7 mouse cellular contexts compared by ENCODE assay signal in the genomic region with DNA sequence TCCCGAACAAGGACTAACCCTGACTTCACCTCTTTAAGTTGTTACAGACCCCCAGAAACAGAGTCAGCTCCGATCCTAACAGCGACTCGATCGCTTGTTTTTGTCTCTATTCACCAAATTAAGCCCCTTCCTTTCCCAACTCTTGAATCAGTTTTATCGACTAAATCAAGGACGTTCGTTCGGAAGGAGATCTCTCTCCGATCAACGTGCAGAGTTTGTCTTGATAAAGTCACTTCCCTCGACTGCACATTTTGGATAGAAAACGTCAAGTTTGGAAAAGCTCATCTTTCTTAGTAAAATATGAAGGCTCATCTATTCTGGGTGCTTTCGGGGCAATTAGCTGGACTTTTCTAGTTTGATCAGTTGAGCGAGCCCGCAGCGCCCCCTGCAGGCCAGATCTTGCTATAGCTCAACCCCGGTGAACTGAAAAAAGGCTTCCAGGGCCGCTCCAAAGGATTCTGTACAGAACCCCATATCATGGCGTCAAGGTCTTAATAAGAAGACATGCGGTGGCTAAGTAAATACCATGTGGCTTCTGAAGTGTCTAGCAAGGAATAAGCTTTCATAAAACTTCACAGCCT. TPM values are rescaled to one million over a fixed set of nuclear protein-coding genes. Genes with fewer than 3 reads are reported as not detected.
DNase-seq lines count a peak whose midpoint lies in the region; ATAC-seq and TF ChIP-seq lines count a peak whose summit lies in the region.

No protein-coding gene starts in this region.

- no peaks in the 10 kb centered on the region for H3K9me3 ChIP-seq in embryonic facial prominence, embryonic 10.5 days
- no peaks in the 10 kb centered on the region for H3K9me3 ChIP-seq in limb, embryonic 14.5 days (ENCODE audit: control insufficient read depth, low read length)
- H3K9me3 ChIP-seq in midbrain, embryonic 16.5 days (replicated peaks; ENCODE audit: control insufficient read depth, low read length, poor library complexity, severe bottlenecking): no peaks in the 10 kb centered on the region

- DNase-seq in adrenal gland, postnatal 25 days: peak; percentile 88
- peak; percentile 91 for DNase-seq in embryonic facial prominence, embryonic 10.5 days (ENCODE audit: low spot score)
- peak; percentile 97 for DNase-seq in heart, adult 11 months
- DNase-seq in kidney, adult 11 months: peak; percentile 72
- DNase-seq in limb, embryonic 14.5 days (ENCODE audit: low spot score): peak; percentile 94
- peak; percentile 87 to 92 for DNase-seq in spleen, postnatal 10 days (ENCODE audit: low spot score in 2 of 2)

- H3K4me2 ChIP-seq in limb, embryonic 14.5 days (replicated peaks; ENCODE audit: low read depth, low read length, severe bottlenecking): peak overlapping the region; percentile 97
- H3K4me2 ChIP-seq in midbrain, embryonic 16.5 days (ENCODE audit: low read length): peak overlapping the region; percentile 89

- H3K36me3 ChIP-seq in embryonic facial prominence, embryonic 10.5 days (replicated peaks): no peaks in the 10 kb centered on the region
- H3K36me3 ChIP-seq in limb, embryonic 14.5 days (ENCODE audit: control insufficient read depth, insufficient read depth, low read length): no peaks in the 10 kb centered on the region
- no peaks in the 10 kb centered on the region for H3K36me3 ChIP-seq in midbrain, embryonic 16.5 days (ENCODE audit: control insufficient read depth, insufficient read depth, low read length)

- H3K4me1 ChIP-seq in embryonic facial prominence, embryonic 10.5 days: peaks cover 21% of the 10 kb centered on the region
- no peaks in the 10 kb centered on the region; the same call in 1 of the 2 replicates for H3K4me1 ChIP-seq in limb, embryonic 14.5 days (ENCODE audit: control insufficient read depth, insufficient read depth, low read length)
- H3K4me1 ChIP-seq in midbrain, embryonic 16.5 days (ENCODE audit: control insufficient read depth, insufficient read depth, low read length): peaks cover 8% of the 10 kb centered on the region; the same call in 1 of the 2 replicates

- H3K9ac ChIP-seq in limb, embryonic 14.5 days (ENCODE audit: low read depth, low read length, severe bottlenecking): peak overlapping the region; percentile 48
- peak overlapping the region; percentile 30; the same call in 1 of the 2 replicates for H3K9ac ChIP-seq in midbrain, embryonic 16.5 days (ENCODE audit: low read depth, low read length)

- TF ChIP-seq POLR2A in limb, embryonic 14.5 days (IDR thresholded peaks at IDR 0.05; ENCODE audit: borderline replicate concordance, extremely low read depth, insufficient read depth, insufficient read length): no peak

- peak overlapping the region; percentile 60 for H3K4me3 ChIP-seq in embryonic facial prominence, embryonic 10.5 days
- H3K4me3 ChIP-seq in limb, embryonic 14.5 days (replicated peaks; ENCODE audit: low read length): peak overlapping the region; percentile 49
- peak overlapping the region; percentile 37 for H3K4me3 ChIP-seq in midbrain, embryonic 16.5 days (ENCODE audit: low read depth, low read length)

- no peak for ATAC-seq in limb, embryonic 14.5 days (ENCODE audit: low FRiP score, low read depth)
- ATAC-seq in midbrain, embryonic 16.5 days: no peak

- peak overlapping the region; percentile 63 for H3K27ac ChIP-seq in embryonic facial prominence, embryonic 10.5 days (replicated peaks)
- peak overlapping the region; percentile 82 for H3K27ac ChIP-seq in limb, embryonic 14.5 days (replicated peaks; ENCODE audit: low read depth, low read length)
- peak overlapping the region; percentile 48; the same call in 1 of the 2 replicates for H3K27ac ChIP-seq in midbrain, embryonic 16.5 days (ENCODE audit: low read length)

- 1% methylated on average over 21 of the region's 21 CpGs for WGBS in embryonic facial prominence, embryonic 10.5 days
- WGBS in limb, embryonic 14.5 days: 3% methylated on average over 21 of the region's 21 CpGs
- WGBS in midbrain, embryonic 16.5 days: 1% methylated on average over 21 of the region's 21 CpGs

- H3K27me3 ChIP-seq in embryonic facial prominence, embryonic 10.5 days (replicated peaks; ENCODE audit: low read depth, poor library complexity, severe bottlenecking): 0 out of 2 replicates have a peak, but pooled peaks cover 7% of the 10 kb centered on the region
- no peaks in the 10 kb centered on the region for H3K27me3 ChIP-seq in limb, embryonic 14.5 days (ENCODE audit: control insufficient read depth, insufficient read depth, low read length)
- peaks cover 3% of the 10 kb centered on the region for H3K27me3 ChIP-seq in midbrain, embryonic 16.5 days (ENCODE audit: control insufficient read depth, insufficient read depth, low read depth, low read length)

RNA-seq across cellular contexts. Expression of gene Sesn2, which starts 4.3 kb away (rescaled TPM):
- 20.6 and 24.1 TPM in 2 replicates for total RNA-seq in adrenal gland, postnatal 25 days (2021)
- 12.3 and 13.3 TPM in 2 replicates for polyA plus RNA-seq in embryonic facial prominence, embryonic 10.5 days (2016; fragmentation: Nextera tagmentation; extraction: Ambion mirVana)
- polyA plus RNA-seq in limb, embryonic 14.5 days (2012; rRNA removed): 6.4 and 7.4 TPM in 2 replicates
- polyA plus RNA-seq in limb, embryonic 14.5 days (2014; fragmentation: Nextera tagmentation; extraction: Ambion mirVana): 5.9 and 6.2 TPM in 2 replicates
- 9.2 and 10.0 TPM in 2 replicates for polyA plus RNA-seq in midbrain, embryonic 16.5 days (2015; fragmentation: Nextera tagmentation; extraction: Ambion mirVana)

RNA-seq across cellular contexts. Expression of gene Atpif1, which starts 18.8 kb away (rescaled TPM):
- 426 and 437 TPM in 2 replicates for total RNA-seq in adrenal gland, postnatal 25 days (2021)
- 1,009 and 1,074 TPM in 2 replicates for polyA plus RNA-seq in embryonic facial prominence, embryonic 10.5 days (2016; fragmentation: Nextera tagmentation; extraction: Ambion mirVana)
- polyA plus RNA-seq in limb, embryonic 14.5 days (2012; rRNA removed): 367 and 583 TPM in 2 replicates
- polyA plus RNA-seq in limb, embryonic 14.5 days (2014; fragmentation: Nextera tagmentation; extraction: Ambion mirVana): 966 and 986 TPM in 2 replicates
- polyA plus RNA-seq in midbrain, embryonic 16.5 days (2015; fragmentation: Nextera tagmentation; extraction: Ambion mirVana): 1,190 and 1,253 TPM in 2 replicates

RNA-seq across cellular contexts. Expression of gene Dnajc8, which starts 20.7 kb away (rescaled TPM):
- 114 and 119 TPM in 2 replicates for total RNA-seq in adrenal gland, postnatal 25 days (2021)
- 222 TPM in 2 replicates for polyA plus RNA-seq in embryonic facial prominence, embryonic 10.5 days (2016; fragmentation: Nextera tagmentation; extraction: Ambion mirVana)
- 91.3 and 114 TPM in 2 replicates for polyA plus RNA-seq in limb, embryonic 14.5 days (2012; rRNA removed)
- polyA plus RNA-seq in limb, embryonic 14.5 days (2014; fragmentation: Nextera tagmentation; extraction: Ambion mirVana): 144 and 153 TPM in 2 replicates
- polyA plus RNA-seq in midbrain, embryonic 16.5 days (2015; fragmentation: Nextera tagmentation; extraction: Ambion mirVana): 138 and 153 TPM in 2 replicates

RNA-seq across cellular contexts. Expression of gene Ptafr, which starts 49.2 kb away (rescaled TPM):
- 0.76 and 0.97 TPM in 2 replicates for total RNA-seq in adrenal gland, postnatal 25 days (2021)
- 0.28 and 0.44 TPM in 2 replicates for polyA plus RNA-seq in embryonic facial prominence, embryonic 10.5 days (2016; fragmentation: Nextera tagmentation; extraction: Ambion mirVana)
- polyA plus RNA-seq in limb, embryonic 14.5 days (2012; rRNA removed): 1.2 and 1.3 TPM in 2 replicates
- polyA plus RNA-seq in limb, embryonic 14.5 days (2014; fragmentation: Nextera tagmentation; extraction: Ambion mirVana): 0.36 and 0.86 TPM in 2 replicates
- 0.36 and 0.54 TPM in 2 replicates for polyA plus RNA-seq in midbrain, embryonic 16.5 days (2015; fragmentation: Nextera tagmentation; extraction: Ambion mirVana)

RNA-seq across cellular contexts. Expression of gene Med18, which starts 50.9 kb away (rescaled TPM):
- total RNA-seq in adrenal gland, postnatal 25 days (2021): 9.4 and 10.7 TPM in 2 replicates
- polyA plus RNA-seq in embryonic facial prominence, embryonic 10.5 days (2016; fragmentation: Nextera tagmentation; extraction: Ambion mirVana): 37.0 and 41.7 TPM in 2 replicates
- polyA plus RNA-seq in limb, embryonic 14.5 days (2012; rRNA removed): 9.1 and 9.7 TPM in 2 replicates
- polyA plus RNA-seq in limb, embryonic 14.5 days (2014; fragmentation: Nextera tagmentation; extraction: Ambion mirVana): 8.7 and 9.0 TPM in 2 replicates
- 16.9 and 17.9 TPM in 2 replicates for polyA plus RNA-seq in midbrain, embryonic 16.5 days (2015; fragmentation: Nextera tagmentation; extraction: Ambion mirVana)
